Mouse (Mus musculus) C2C12 (cell line): ENCODE data around the gene Psip1. TPM values are rescaled to one million over a fixed set of nuclear protein-coding genes. Genes with fewer than 3 reads are reported as not detected.
"Not testable (repeated sequence)": the region's sequence is repeated elsewhere in the genome, so short reads cannot be mapped to it uniquely, and the experiment has no call there.

Experiments
- H3K27me3 ChIP-seq: one replicate; pipeline ENCODE4 v1.6.1; 2011; ENCODE audit not compliant: control insufficient read depth, insufficient read depth, insufficient read length
- H3K36me3 ChIP-seq: one replicate; pipeline ENCODE4 v1.6.1; 2011; ENCODE audit not compliant: control insufficient read depth, insufficient read depth
- H3K4me3 ChIP-seq: one replicate; pipeline ENCODE4 v1.5.1; 2011; ENCODE audit warnings: mild to moderate bottlenecking, control low read depth; ENCODE audit not compliant: poor library complexity, insufficient read depth, severe bottlenecking
- H3K79me2 ChIP-seq: one replicate; pipeline ENCODE4 v1.6.1; 2011; ENCODE audit not compliant: control insufficient read depth, insufficient read depth
- H3K79me3 ChIP-seq: one replicate; pipeline ENCODE4 v1.6.1; 2011; ENCODE audit warnings: low read depth, control low read depth
- H3ac ChIP-seq: one replicate; pipeline ENCODE3; 2011; ENCODE audit warnings: low read depth; ENCODE audit not compliant: control insufficient read depth, insufficient read length
- CEBPB ChIP-seq: IDR thresholded peaks from one replicate; pipeline ENCODE4 v1.6.1; 2011; ENCODE audit warnings: low read depth, mild to moderate bottlenecking, control low read depth, moderate library complexity
- CTCF ChIP-seq: IDR thresholded peaks from one replicate; pipeline ENCODE4 v1.5.1; 2011; ENCODE audit not compliant: control insufficient read depth, insufficient read depth, insufficient read length
- FOSL1 ChIP-seq: IDR thresholded peaks from one replicate; pipeline ENCODE4 v1.8.0; 2011; ENCODE audit warnings: mild to moderate bottlenecking, low read length; ENCODE audit not compliant: poor library complexity, insufficient read depth, severe bottlenecking
- MAX ChIP-seq: IDR thresholded peaks from one replicate; pipeline ENCODE4 v1.6.1; 2011; ENCODE audit warnings: mild to moderate bottlenecking, control low read depth
- MYOD1 ChIP-seq: IDR thresholded peaks from one replicate; pipeline ENCODE4 v1.6.1; 2011; ENCODE audit warnings: low read depth; ENCODE audit not compliant: control insufficient read depth, insufficient read length
- MYOG ChIP-seq: IDR thresholded peaks from one replicate; pipeline ENCODE4 v1.6.1; 2011; ENCODE audit not compliant: control insufficient read depth, insufficient read length; ENCODE audit errors: extremely low read depth
- USF1 ChIP-seq: IDR thresholded peaks from one replicate; pipeline ENCODE4 v1.6.1; 2011; ENCODE audit warnings: low read depth, mild to moderate bottlenecking, control low read depth, moderate library complexity
- polyA plus RNA-seq: library from polyadenylated mRNA; unstranded; fragments of >200 nt; fragmentation: generic; extraction: Trizol; gene quantifications from one replicate; pipeline ENCODE4 v1.2.1, GENCODE M21; 2012; ENCODE audit warnings: missing spikeins

Psip1 gene
- polyA plus RNA-seq, 1 experiment = 34.0 TPM

DNA sequence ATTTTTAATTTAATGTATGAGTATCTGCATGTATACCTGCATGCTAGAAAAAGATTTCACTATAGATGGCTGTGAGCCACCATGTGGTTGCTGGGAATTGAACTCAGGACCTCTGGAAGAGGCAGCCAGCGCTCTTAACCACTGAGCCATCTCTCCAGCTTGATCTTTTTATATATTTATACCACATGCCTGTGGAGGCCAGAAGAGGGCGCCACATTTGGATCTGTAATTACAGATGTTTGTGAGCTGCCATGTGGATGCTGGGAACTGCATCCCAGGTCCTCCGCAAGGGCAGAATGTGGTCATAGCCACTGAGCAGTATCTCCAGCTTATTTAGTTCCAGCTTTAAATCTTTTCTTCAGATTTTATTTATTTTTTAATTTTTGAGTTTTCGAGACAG is 34.0 kb upstream of the Psip1 start:
- Histone ChIP-seq H3K4me3 (no peak overlapping the region), H3K79me3 (no peaks in the 10 kb centered on the region), H3K79me2 (no peaks in the 10 kb centered on the region), H3K27me3 (no peaks in the 10 kb centered on the region), H3ac (no peak overlapping the region), H3K36me3 (no peaks in the 10 kb centered on the region)
- TF ChIP-seq MYOG (no peak), FOSL1 (no peak), USF1 (no peak), MYOD1 (no peak), CEBPB (no peak), CTCF (no peak), MAX (no peak)

GRCm38 (mm10) chr4:83519807-83520206 is 33.5 kb upstream of the Psip1 start:
- H3K79me2 ChIP-seq = no peaks in the 10 kb centered on the region
- H3K27me3 ChIP-seq = no peaks in the 10 kb centered on the region
- H3ac ChIP-seq = no peak overlapping the region
- H3K79me3 ChIP-seq = no peaks in the 10 kb centered on the region
- no peak overlapping the region for H3K4me3 ChIP-seq
- no peaks in the 10 kb centered on the region for H3K36me3 ChIP-seq
- TF ChIP-seq CEBPB (no peak), CTCF (no peak), FOSL1 (no peak), MYOD1 (no peak), MYOG (no peak), USF1 (no peak)

- no peak for TF ChIP-seq USF1
- no peak for TF ChIP-seq MYOG
- TF ChIP-seq CEBPB = no peak
- TF ChIP-seq CTCF = no peak
- no peak for TF ChIP-seq MAX
- TF ChIP-seq MYOD1 = no peak
- TF ChIP-seq FOSL1 = no peak
- Histone ChIP-seq H3ac (no peak overlapping the region), H3K79me2 (no peaks in the 10 kb centered on the region), H3K27me3 (no peaks in the 10 kb centered on the region), H3K79me3 (no peaks in the 10 kb centered on the region), H3K4me3 (no peak overlapping the region), H3K36me3 (no peaks in the 10 kb centered on the region)
Observed at GRCm38 (mm10) chr4:83519148-83519547, 32.9 kb upstream of the Psip1 start.

GRCm38 (mm10) chr4:83516144-83516543 is 29.9 kb upstream of the Psip1 start:
- not testable (repeated sequence) for H3K36me3 ChIP-seq, H3K4me3 ChIP-seq, H3K27me3 ChIP-seq, H3K79me3 ChIP-seq, H3K79me2 ChIP-seq, H3ac ChIP-seq

DNA sequence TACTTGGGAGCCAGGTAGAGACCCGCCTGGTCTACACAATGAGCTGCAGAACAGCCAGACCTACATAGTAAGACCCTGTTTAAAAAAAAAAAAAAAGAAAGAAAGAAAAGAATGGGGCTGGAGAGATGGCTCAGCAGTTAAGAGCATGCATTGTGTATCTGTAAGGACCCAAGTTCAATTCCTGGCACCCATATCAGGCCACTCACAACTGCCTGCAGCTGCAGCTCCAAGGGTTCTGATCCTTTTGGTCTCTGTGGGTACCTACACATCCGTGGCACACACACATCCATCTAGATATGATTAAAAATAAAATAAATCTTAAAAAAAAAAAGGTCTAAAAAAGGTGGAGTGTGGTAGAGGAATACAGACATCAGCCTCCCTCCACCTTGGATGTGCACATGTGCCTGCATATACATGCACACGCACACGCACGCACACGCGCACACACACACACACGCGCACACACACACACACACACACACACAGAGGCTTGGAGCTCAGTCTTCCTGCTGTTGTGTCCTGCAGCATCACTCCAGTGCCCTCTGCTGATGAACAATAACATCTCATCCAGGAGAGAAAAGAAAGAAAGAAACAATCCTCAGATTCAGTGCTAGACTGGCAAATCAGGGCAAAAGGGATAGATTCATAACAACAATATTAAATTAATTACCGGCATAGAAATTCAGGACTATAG is 28.9 kb upstream of the Psip1 start:
- Histone ChIP-seq H3K27me3 (no peaks in the 10 kb centered on the region), H3K4me3 (no peak overlapping the region), H3K79me3 (no peaks in the 10 kb centered on the region), H3K36me3 (no peaks in the 10 kb centered on the region), H3ac (no peak overlapping the region), H3K79me2 (no peaks in the 10 kb centered on the region)
- no peak for TF ChIP-seq USF1

GRCm38 (mm10) chr4:83514183-83514582 is 27.9 kb upstream of the Psip1 start:
- H3K79me2 ChIP-seq = no peaks in the 10 kb centered on the region
- TF ChIP-seq CEBPB (no peak), MYOD1 (no peak), MYOG (no peak), USF1 (no peak), FOSL1 (no peak), MAX (no peak), CTCF (no peak)
- H3K4me3 ChIP-seq = no peak overlapping the region

More at GRCm38 (mm10) chr4:83514183-83514582, 27.9 kb upstream of the Psip1 start:
- Histone ChIP-seq H3K27me3 (no peaks in the 10 kb centered on the region), H3ac (no peak overlapping the region), H3K79me3 (no peaks in the 10 kb centered on the region), H3K36me3 (no peaks in the 10 kb centered on the region)
